Mouse (Mus musculus) monocyte, adult 5-6 weeks (primary cell): ENCODE results near the gene Cfap298. TPM values are rescaled to one million over a fixed set of nuclear protein-coding genes. Genes with fewer than 3 reads are reported as not detected.

Source experiments
- ATAC-seq: fragments of 153-309, 156-312 bp; replicated peaks from 2 replicates; pipeline ENCODE4 v1.8.0; 2017; ENCODE audit warnings: mild to moderate bottlenecking; ENCODE audit not compliant: low TSS enrichment, insufficient number of reproducible peaks, severe bottlenecking, poor library complexity, low FRiP score
- total RNA-seq: library from RNA; stranded (forward); fragments of 200-1000, 200-491, 200-594 nt; gene quantifications from 3 replicates; pipeline ENCODE4 v1.2.3, GENCODE M21; 2017

Cfap298 gene
- total RNA-seq, 1 experiment from 2014 or later, result 19.1 TPM

DNA sequence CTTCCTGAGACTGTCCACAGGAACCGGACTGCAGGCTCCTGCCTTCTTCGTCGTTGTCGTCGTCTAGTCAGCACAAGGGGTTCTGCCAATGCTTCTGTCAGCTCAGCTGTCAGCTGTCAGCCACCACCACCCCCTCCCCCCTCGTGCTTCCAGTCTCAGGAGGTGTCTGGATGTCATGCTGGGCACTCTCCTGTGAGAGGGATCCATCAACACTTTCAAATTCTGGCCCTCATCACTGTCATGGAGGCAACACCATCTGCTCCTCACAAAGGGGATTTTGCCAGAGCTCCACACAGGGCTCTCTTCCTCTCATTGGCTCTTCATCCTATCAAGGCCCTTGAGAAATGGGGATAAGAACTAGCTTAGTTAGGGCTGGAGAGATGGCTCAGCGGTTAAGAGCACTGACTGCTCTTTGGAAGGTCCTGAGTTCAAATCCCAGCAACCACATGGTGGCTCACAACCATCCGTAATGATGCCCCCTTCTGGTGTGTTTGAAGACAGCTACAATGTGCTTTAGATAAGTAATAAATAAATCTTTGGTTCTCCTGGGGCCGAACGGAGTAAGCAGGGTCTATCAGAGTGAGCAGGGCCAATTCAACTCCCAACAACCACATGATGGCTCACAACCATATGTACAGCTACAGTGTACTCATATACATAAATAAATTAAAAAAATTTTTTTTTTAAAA lies 13.3 kb downstream of the Cfap298 start:
- no peak for ATAC-seq

- no peak for ATAC-seq
These were observed 17.8 kb downstream of the Cfap298 start for GRCm38 (mm10) chr16:90917156-90917555.

GRCm38 (mm10) chr16:90916040-90916481 lies 18.9 kb downstream of the Cfap298 start:
- no peak for ATAC-seq

DNA sequence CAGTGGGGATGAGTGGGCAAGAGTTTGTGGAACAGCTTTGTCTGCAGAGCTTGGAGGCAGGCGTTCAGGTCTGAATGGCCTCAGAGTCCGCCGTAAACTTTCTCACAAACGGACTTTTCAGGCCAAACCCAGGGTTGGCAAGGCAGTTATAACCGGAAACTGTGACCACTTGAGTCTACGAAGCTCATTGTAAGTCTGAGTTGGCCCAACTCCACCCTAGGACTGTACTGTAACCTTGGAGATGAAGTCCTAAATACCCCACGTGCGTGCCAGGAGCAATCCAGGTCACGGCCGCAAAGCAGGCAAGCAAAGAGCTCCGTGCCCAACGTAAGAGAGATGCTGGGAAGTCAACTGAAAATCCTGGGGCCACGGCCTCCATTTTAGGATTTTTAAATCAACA lies 23.1 kb downstream of the Cfap298 start:
- no peak for ATAC-seq

DNA sequence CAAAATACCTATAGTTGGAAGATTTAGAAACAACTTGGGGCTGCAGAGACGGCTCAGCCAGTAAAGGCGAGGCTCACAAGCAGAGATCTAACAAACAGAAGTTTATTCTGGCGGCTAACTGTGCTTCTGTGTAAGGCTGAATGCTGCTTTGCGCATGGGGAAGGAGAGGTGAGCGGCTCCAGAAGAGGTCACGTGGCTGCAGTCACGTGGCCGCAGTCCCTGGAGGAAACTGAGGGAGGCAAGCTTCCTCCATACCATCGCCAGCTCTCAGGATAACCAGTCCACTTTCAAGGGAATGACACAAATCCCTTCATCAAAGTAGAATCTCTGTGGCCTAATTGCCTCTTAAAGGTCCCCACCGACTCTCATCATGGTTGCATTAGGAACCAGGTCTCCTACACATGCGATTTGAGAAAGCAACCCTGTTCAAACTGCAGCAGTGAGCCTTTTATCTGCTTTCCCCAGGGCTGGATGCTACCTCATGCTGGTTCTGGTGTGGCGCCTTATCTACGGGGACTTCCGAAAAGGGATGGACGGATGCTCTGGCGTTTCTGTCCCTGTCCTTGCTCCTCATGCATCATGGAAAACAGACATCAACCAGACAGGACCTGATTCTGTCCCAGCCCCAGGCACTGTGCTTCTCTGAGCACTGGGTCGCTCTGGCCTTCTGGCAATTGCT lies 23.9 kb downstream of the Cfap298 start:
- no peak for ATAC-seq

GRCm38 (mm10) chr16:90907250-90907649 lies 27.7 kb downstream of the Cfap298 start:
- ATAC-seq, result no peak

- ATAC-seq, result no peak
These were observed 31.6 kb downstream of the Cfap298 start for GRCm38 (mm10) chr16:90903300-90903699.

DNA sequence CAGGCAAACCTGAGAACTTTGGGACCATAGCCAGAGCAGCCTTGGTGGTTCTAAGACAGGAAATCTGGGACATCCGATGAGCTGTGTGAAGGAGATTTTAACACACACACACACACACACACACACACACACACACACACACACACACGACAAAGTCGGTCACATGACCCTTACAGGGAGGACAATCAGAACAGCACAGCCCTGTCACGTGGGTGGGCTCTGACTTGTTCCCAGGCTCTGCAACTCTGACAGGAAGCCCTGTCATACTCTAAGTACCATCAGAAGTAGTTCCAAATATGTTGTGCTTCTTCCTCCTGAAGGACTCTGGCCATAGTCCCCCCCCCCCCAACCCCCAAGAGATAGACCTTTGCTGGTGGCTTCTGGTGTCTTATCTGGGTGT lies 33.5 kb downstream of the Cfap298 start:
- ATAC-seq, result no peak

DNA sequence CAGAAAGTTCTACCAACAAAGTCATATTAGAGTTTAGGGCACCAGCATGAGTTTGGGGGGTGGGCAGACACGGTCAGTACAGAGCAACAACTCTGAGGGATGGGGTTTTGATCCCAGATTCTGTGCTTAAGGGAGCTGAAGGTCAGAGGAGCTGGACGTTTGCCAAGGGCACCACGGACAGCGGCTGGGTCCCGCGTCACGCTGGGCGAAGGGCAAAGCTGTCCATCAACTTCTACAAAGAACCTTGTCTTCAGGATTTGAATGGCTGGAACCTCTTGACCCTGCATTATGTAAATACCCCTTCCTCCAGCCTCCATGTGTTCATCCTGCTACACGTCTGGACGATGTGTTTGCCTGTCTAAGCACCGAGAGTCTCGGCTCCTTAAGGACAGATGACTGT lies 35.4 kb downstream of the Cfap298 start:
- ATAC-seq, result no peak

DNA sequence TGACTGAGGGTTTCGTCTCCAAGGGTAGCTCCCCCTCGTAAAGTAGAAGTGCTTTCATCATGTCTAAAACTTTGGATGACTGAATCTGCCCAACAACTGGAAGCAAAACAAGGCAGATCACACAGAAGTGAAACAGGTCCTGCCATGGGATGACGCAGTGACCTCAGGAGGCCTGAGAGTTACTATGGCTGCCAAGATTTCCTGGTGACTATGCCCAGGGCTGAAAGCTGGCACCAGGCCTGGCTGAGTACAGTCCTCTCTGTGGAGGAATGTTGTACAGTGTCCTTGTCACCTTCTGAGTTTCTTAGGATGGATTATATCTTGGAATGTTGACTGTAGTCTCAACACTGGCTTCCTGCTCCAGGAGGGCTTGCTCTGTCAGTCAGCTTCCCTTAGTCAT lies 37.3 kb downstream of the Cfap298 start:
- no peak for ATAC-seq

DNA sequence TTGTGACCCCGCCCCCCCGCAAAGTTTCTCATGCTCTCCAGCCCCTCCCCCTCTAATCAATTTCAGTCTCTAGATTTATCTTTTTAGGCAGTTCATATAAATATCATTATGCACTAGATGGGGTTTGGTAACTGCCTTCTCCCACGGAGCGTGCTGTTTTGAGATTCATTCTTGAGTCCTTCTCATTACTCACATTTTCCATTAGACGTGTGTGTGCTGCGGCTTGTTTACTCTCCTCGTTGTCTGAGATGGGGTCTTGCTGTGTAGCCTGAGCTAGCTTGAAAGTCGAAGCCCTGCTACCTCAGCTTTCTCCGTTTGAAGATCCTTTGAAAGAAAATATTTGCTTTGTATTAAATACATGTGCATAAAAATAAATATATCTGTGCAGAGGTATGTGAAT lies 41.1 kb downstream of the Cfap298 start:
- no peak for ATAC-seq

GRCm38 (mm10) chr16:90893019-90893418 lies 41.9 kb downstream of the Cfap298 start:
- ATAC-seq, result no peak

GRCm38 (mm10) chr16:90892081-90892480 lies 42.8 kb downstream of the Cfap298 start:
- ATAC-seq, result no peak

DNA sequence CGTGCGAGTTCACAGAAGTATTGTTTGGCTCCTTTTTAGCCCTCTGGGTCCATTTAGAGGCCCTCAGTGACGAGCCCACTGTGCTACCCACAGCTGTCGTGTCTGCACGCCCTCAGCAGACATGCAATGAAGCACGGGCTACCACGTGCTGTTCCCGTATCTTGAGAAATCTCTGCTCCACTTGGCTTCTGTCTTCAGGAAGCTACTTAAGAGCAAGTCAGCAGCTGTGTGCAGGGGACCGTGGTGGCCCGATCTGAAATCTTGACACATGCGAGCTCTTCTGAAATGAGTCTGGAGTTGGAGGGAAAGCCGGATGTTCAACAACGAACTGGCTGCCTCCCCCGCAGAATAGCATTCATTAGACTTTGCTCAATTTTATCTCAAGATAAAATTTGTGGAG lies 43.3 kb downstream of the Cfap298 start:
- ATAC-seq, result no peak

DNA sequence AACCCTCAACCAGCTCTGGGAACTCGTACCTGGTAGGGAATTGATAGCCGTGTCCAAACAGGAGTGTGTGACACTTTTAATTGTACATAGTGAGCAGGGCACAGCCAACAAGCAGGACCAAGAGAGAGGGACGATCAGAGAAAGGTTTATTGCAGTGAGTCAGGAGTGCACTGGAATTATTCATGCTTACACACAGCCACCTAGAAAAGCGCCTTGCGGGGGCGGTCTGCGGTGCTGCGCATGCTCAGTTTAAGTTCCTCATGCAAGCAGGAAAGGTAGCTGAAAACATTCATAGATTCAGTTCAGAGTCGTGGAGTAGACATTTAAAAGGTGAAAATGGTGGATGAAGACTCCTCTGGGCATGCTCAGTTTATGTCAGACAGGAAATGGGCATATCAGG lies 44.2 kb downstream of the Cfap298 start:
- ATAC-seq, result no peak

DNA sequence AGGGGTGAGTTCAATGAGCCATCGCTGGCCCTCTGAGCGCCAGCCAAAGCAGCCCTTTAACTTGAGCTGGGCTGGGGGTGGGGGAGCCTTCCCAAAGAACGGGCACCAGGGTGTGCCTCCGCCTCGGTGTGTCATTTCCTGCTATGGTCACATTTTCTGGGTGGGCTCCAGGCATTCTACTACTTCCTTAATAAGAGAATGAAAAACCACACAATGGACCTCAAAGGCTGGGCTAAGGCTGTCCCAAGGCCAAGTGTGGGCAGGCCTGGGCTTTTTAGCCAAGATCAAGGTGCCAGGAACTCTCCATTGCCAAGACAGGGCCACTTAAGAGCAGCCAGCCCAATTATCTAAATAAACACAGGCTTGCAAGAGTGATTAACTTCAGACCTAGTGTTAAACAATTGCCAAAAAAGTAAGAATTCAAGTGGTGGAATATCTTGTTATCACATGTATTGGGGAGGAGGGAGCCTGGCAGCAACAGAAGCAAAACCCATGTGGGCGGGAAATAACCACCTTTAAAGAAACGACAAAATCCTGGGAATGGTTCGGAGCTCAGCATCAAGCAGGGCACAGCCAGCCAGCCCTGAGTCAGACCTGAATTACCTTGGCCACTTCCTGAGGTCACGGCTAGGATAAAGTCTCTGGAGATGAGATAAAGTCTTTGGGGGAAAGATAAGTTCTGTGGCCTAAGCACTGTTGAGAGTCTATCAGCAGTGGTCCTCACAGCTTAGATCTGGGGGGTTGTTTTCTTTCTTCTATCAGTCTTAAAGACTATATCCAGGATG lies 48.9 kb downstream of the Cfap298 start:
- ATAC-seq, result no peak

DNA sequence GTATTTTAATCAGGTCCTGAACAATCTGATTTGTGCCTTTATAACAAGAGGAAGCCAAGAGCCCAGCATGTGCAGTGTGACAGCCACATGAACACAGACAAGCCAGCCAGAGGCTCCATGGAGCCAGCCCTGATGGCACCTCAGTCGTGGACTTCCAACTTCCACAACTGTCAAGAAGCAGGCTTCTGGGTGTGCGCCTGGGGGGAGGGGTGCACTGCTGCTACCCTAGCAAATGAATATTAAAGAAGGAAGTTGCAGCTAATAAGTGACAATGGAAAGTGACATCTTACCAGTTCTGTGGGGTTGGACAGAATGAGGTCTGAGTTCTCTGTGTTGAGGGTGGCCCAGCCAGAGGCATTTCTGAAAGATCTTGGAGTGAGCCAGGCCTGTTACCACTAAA lies 49.6 kb downstream of the Cfap298 start:
- no peak for ATAC-seq

- no peak for ATAC-seq
These were observed 52.4 kb downstream of the Cfap298 start for GRCm38 (mm10) chr16:90882501-90882977.

DNA sequence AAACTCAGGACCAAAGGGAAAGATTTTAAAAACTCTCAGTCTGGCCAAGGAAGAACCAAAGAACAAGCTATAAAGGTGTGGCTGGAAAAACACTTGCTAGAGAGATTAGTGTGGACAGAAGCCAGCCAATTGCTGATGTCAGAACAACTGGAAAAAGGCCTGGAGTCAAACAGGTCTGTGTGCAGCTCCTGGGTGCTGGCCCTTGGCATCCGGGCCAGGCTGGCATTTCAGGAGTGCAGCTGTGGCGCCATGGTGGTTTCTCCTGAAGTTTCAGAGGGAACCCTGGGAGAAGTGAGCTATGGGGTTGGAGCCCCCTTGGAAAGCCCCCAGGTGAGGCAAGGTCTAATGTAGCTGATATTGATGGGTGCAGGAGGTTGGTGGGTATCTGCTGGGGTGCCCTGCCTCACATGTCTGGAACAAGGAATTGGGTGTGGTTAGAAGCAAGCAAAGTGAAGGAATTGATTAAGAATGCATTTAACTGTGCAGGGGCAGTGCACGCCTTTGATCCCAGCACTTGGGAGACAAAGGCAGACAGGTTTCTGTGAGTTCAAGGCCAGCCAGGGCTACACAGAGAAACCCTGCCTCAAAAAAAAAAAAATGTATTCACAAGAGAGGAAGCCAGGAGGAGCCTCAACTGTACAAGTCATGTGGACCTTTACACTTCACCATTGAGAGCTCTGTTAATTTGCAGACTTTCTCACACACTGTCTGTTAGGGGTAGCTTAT lies 56.6 kb downstream of the Cfap298 start:
- ATAC-seq, result no peak
